Comparison of ENCODE assay signal across 9 mouse cellular contexts in genomic region chr17:46772038-46772403, GRCm38 (mm10). TPM values are rescaled to one million over a fixed set of nuclear protein-coding genes. Genes with fewer than 3 reads are reported as not detected.
DNase-seq lines count a peak whose midpoint lies in the region; ATAC-seq and TF ChIP-seq lines count a peak whose summit lies in the region.
"Had no signal": no experiment of that assay in that cellular context is flagged by ENCODE, and none has a peak within 500 bp of the region (broad histone marks: within the 10 kb centered on the region; RNA-seq: fewer than 3 reads in every experiment).

No protein-coding gene starts in this region.

- intact Hi-C loops in gastrocnemius, adult 2 months (cut with DNase I), result no loop called here

- peak overlapping the region; percentile 96 for H3K27ac ChIP-seq in gastrocnemius, adult 2 months
- H3K27ac ChIP-seq in thymus, adult 2 months (ENCODE audit: control insufficient read depth, insufficient read depth, low read length), result peak overlapping the region; percentile 4; the same call in 1 of the 2 replicates
- 0 out of 2 replicates have a peak overlapping the region, but pooled peaks have one; percentile 19 for H3K27ac ChIP-seq in liver, embryonic 14.5 days

- no peak for TF ChIP-seq POLR2A in thymus, adult 2 months (IDR thresholded peaks at IDR 0.05; ENCODE audit: control insufficient read depth, extremely low read depth, insufficient read depth, low read length, poor library complexity)

- H3K4me1 ChIP-seq in thymus, adult 2 months (replicated peaks; ENCODE audit: control insufficient read depth, insufficient read depth, low read length), result peaks cover 29% of the 10 kb centered on the region
- peaks cover 0 to 7% of the 10 kb centered on the region in 2 experiments; a peak in 2 of 4 replicates for H3K4me1 ChIP-seq in liver, embryonic 14.5 days (replicated peaks; ENCODE audit: control insufficient read depth in 2 of 2, insufficient read depth in 2 of 2, low read length in 1 of 2)

- H3K27me3 ChIP-seq in thymus, adult 2 months (ENCODE audit: control insufficient read depth, insufficient read depth, low read length), result no peaks in the 10 kb centered on the region
- H3K27me3 ChIP-seq in liver, embryonic 14.5 days (ENCODE audit: control insufficient read depth, insufficient read depth, low read length), result no peaks in the 10 kb centered on the region

- H3K4me2 ChIP-seq in liver, embryonic 14.5 days (ENCODE audit: low read depth), result peak overlapping the region; percentile 82

- H3K36me3 ChIP-seq in thymus, adult 2 months (ENCODE audit: control insufficient read depth, insufficient read depth, low read length), result peaks cover 18% of the 10 kb centered on the region
- H3K36me3 ChIP-seq in liver, embryonic 14.5 days (replicated peaks; ENCODE audit: control insufficient read depth, insufficient read depth, low read depth), result peaks cover 24% of the 10 kb centered on the region

- H3K4me3 ChIP-seq in gastrocnemius, adult 2 months, result peak overlapping the region; percentile 81
- H3K4me3 ChIP-seq in thymus, adult 2 months (ENCODE audit: control insufficient read depth, insufficient read depth, low read length), result peak overlapping the region; percentile 81
- peak overlapping the region; percentile 86 to 89 for H3K4me3 ChIP-seq in liver, embryonic 14.5 days (ENCODE audit: insufficient read depth in 1 of 2, low read depth in 2 of 2, low read length in 2 of 2)

- H3K9ac ChIP-seq in liver, embryonic 14.5 days (replicated peaks), result peak overlapping the region; percentile 85

- TF ChIP-seq EP300 in liver, embryonic 14.5 days (IDR thresholded peaks at IDR 0.05; ENCODE audit: low read depth), result no peak

- no peaks in the 10 kb centered on the region for H3K9me3 ChIP-seq in liver, embryonic 14.5 days (ENCODE audit: control insufficient read depth, low read length)

- 2% methylated on average over 5 of the region's 5 CpGs for whole genome bisulfite sequencing in thymus, adult 2 months
- WGBS in liver, embryonic 14.5 days (ENCODE audit: insufficient replicate concordance), result 6% methylated on average over 5 of the region's 5 CpGs

- no peak for ATAC-seq in liver, embryonic 14.5 days (ENCODE audit: insufficient read depth)

- no peak for TF ChIP-seq CTCF in gastrocnemius, adult 2 months (IDR thresholded peaks at IDR 0.05)
- TF ChIP-seq CTCF in thymus, adult 2 months (IDR thresholded peaks at IDR 0.05; ENCODE audit: borderline replicate concordance, control insufficient read depth, extremely low read depth, insufficient read depth, low read length, poor library complexity), result no peak
- TF ChIP-seq CTCF in liver, embryonic 14.5 days (IDR thresholded peaks at IDR 0.05; ENCODE audit: low read depth), result no peak

- no peak for DNase-seq in gastrocnemius, adult 2 months
- DNase-seq in gastrocnemius, adult 18-20 months (ENCODE audit: low spot score), result no peak
- DNase-seq in thymus, adult 2 months, result no peak
- DNase-seq in thymus, postnatal 25 days, result no peak
- no peak for DNase-seq in liver, embryonic 14.5 days (ENCODE audit: low read depth in 3 of 3, low spot score in 3 of 3)
- DNase-seq in urinary bladder, adult 18-20 months (ENCODE audit: low spot score in 2 of 2), result no peak
- no peak for DNase-seq in right cerebral cortex, postnatal 14 days
- DNase-seq in gastrocnemius, postnatal 10 days, result no peak

RNA-seq across cellular contexts. Expression of gene 2310039H08Rik, which starts 0.4 kb away (rescaled TPM):
- 10 to 100 TPM; 31.3 to 33.2 TPM for total RNA-seq in gastrocnemius, adult 2 months (2021)
- 10 to 100 TPM; 38.2 to 40.1 TPM for total RNA-seq in gastrocnemius, adult 18-20 months (2021)
- polyA plus RNA-seq in thymus, adult 2 months (2012; rRNA removed), result 106 TPM in 2 replicates
- 36.7 and 37.2 TPM in 2 replicates for polyA plus RNA-seq in liver, embryonic 14.5 days (2012; rRNA removed)
- 62.7 and 63.3 TPM in 2 replicates for polyA plus RNA-seq in liver, embryonic 14.5 days (2014; fragmentation: Nextera tagmentation; extraction: Ambion mirVana)
- 10 to 100 TPM; 45.1 to 47.5 TPM for total RNA-seq in gastrocnemius, postnatal 10 days (2021)

RNA-seq across cellular contexts. Expression of gene Ptcra, which starts 8.5 kb away (rescaled TPM):
- not detected for total RNA-seq in gastrocnemius, adult 2 months (2021)
- not detected for total RNA-seq in gastrocnemius, adult 18-20 months (2021)
- polyA plus RNA-seq in thymus, adult 2 months (2012; rRNA removed), result 126 and 163 TPM in 2 replicates
- polyA plus RNA-seq in liver, embryonic 14.5 days (2012; rRNA removed), result 0.04 TPM in 2 replicates
- 0.10 and 0.18 TPM in 2 replicates for polyA plus RNA-seq in liver, embryonic 14.5 days (2014; fragmentation: Nextera tagmentation; extraction: Ambion mirVana)
- total RNA-seq in gastrocnemius, postnatal 10 days (2021), result under 1 TPM in 1 of 2 experiments, not detected in 1; 0.19 TPM
- total RNA-seq: common myeloid progenitor, adult 5-6 weeks had no signal

RNA-seq across cellular contexts. Expression of gene Rpl7l1, which starts 10.5 kb away (rescaled TPM):
- 10 to 100 TPM; 34.9 to 55.9 TPM for total RNA-seq in gastrocnemius, adult 2 months (2021)
- 10 to 100 TPM; 36.7 to 37.9 TPM for total RNA-seq in gastrocnemius, adult 18-20 months (2021)
- polyA plus RNA-seq in thymus, adult 2 months (2012; rRNA removed), result 30.7 and 33.8 TPM in 2 replicates
- polyA plus RNA-seq in liver, embryonic 14.5 days (2012; rRNA removed), result 23.2 and 38.0 TPM in 2 replicates
- 65.5 and 75.3 TPM in 2 replicates for polyA plus RNA-seq in liver, embryonic 14.5 days (2014; fragmentation: Nextera tagmentation; extraction: Ambion mirVana)
- total RNA-seq in gastrocnemius, postnatal 10 days (2021), result 10 to 100 TPM; 59.4 to 70.8 TPM

RNA-seq across cellular contexts. Expression of gene Cnpy3, which starts 20.0 kb away (rescaled TPM):
- total RNA-seq in gastrocnemius, adult 2 months (2021), result 1 to 10 TPM; 8.3 to 9.3 TPM
- total RNA-seq in gastrocnemius, adult 18-20 months (2021), result 1 to 10 TPM; 7.0 to 8.2 TPM
- 61.5 and 67.1 TPM in 2 replicates for polyA plus RNA-seq in thymus, adult 2 months (2012; rRNA removed)
- 15.0 and 18.0 TPM in 2 replicates for polyA plus RNA-seq in liver, embryonic 14.5 days (2012; rRNA removed)
- polyA plus RNA-seq in liver, embryonic 14.5 days (2014; fragmentation: Nextera tagmentation; extraction: Ambion mirVana), result 17.7 and 20.7 TPM in 2 replicates
- 10 to 100 TPM; 18.8 to 20.5 TPM for total RNA-seq in gastrocnemius, postnatal 10 days (2021)

RNA-seq across cellular contexts. Expression of gene Gnmt, which starts 43.1 kb away (rescaled TPM):
- total RNA-seq in gastrocnemius, adult 2 months (2021), result 1 to 10 TPM; 1.7 to 4.8 TPM
- 1 to 10 TPM; 2.2 to 3.4 TPM for total RNA-seq in gastrocnemius, adult 18-20 months (2021)
- 4.4 and 10.6 TPM in 2 replicates for polyA plus RNA-seq in thymus, adult 2 months (2012; rRNA removed)
- 15.7 and 18.3 TPM in 2 replicates for polyA plus RNA-seq in liver, embryonic 14.5 days (2012; rRNA removed)
- polyA plus RNA-seq in liver, embryonic 14.5 days (2014; fragmentation: Nextera tagmentation; extraction: Ambion mirVana), result 30.8 and 31.2 TPM in 2 replicates
- total RNA-seq in gastrocnemius, postnatal 10 days (2021), result under 1 TPM; 0.38 to 0.68 TPM
- total RNA-seq: common myeloid progenitor, adult 5-6 weeks had no signal

Comparison
In these comparisons a context has a peak if more than half of its experiments do, and no peak if none do; other contexts are left out.
1. H3K27ac ChIP-seq: peak in every context shown above with its lines; median percentile 96 in gastrocnemius, adult 2 months; 19 in liver, embryonic 14.5 days; 4 in thymus, adult 2 months.